8 mouse cellular contexts compared by ENCODE assay signal in genomic region chr14:47367461-47367860, GRCm38 (mm10). TPM values are rescaled to one million over a fixed set of nuclear protein-coding genes. Genes with fewer than 3 reads are reported as not detected.
DNase-seq lines count a peak whose midpoint lies in the region; ATAC-seq lines count a peak whose summit lies in the region.

TSS of gene Lgals3 (plus strand) at chr14:47367751.

- H3K27ac ChIP-seq in forebrain, embryonic 12.5 days: no peak within 1 kb of the TSS
- H3K27ac ChIP-seq in intestine, embryonic 14.5 days (ENCODE audit: low read depth): no peak within 1 kb of the TSS
- H3K27ac ChIP-seq in macrophage: peak within 1 kb of the TSS; percentile 99

- no peak within 1 kb of the TSS for H3K9ac ChIP-seq in forebrain, embryonic 12.5 days
- no peak within 1 kb of the TSS for H3K9ac ChIP-seq in intestine, embryonic 14.5 days (ENCODE audit: low read length)

- H3K9me3 ChIP-seq in forebrain, embryonic 12.5 days: no peaks in the 10 kb centered on the region
- no peaks in the 10 kb centered on the region for H3K9me3 ChIP-seq in intestine, embryonic 14.5 days (ENCODE audit: control insufficient read depth, low read length)

- 43% methylated on average over 9 of the region's 9 CpGs for WGBS in forebrain, embryonic 12.5 days
- WGBS in intestine, embryonic 14.5 days: 36% methylated on average over 9 of the region's 9 CpGs
- 46% methylated on average over 5 of the region's 9 CpGs for WGBS in macrophage (ENCODE audit: missing documents)

- H3K27me3 ChIP-seq in forebrain, embryonic 12.5 days: peaks cover 3% of the 10 kb centered on the region; the same call in 1 of the 2 replicates
- peaks cover 1% of the 10 kb centered on the region; the same call in 1 of the 2 replicates for H3K27me3 ChIP-seq in intestine, embryonic 14.5 days (replicated peaks; ENCODE audit: control insufficient read depth, insufficient read depth, low read length)

- ATAC-seq in forebrain, embryonic 12.5 days (ENCODE audit: low FRiP score): peak; percentile 58; the same call in 1 of the 2 replicates
- ATAC-seq in intestine, embryonic 14.5 days (replicated peaks; ENCODE audit: low FRiP score, low TSS enrichment, low read depth): peak; percentile 67

- H3K4me2 ChIP-seq in forebrain, embryonic 12.5 days: no peak within 1 kb of the TSS
- peak within 1 kb of the TSS; percentile 2; the same call in 1 of the 2 replicates for H3K4me2 ChIP-seq in intestine, embryonic 14.5 days (ENCODE audit: low read length)

- H3K4me3 ChIP-seq in forebrain, embryonic 12.5 days (replicated peaks): no peak within 1 kb of the TSS
- H3K4me3 ChIP-seq in intestine, embryonic 14.5 days (ENCODE audit: low read depth, low read length): no peak within 1 kb of the TSS
- no peak within 1 kb of the TSS for H3K4me3 ChIP-seq in macrophage (ENCODE audit: inconsistent target)

- peaks cover 12% of the 10 kb centered on the region for H3K4me1 ChIP-seq in forebrain, embryonic 12.5 days
- H3K4me1 ChIP-seq in intestine, embryonic 14.5 days (replicated peaks; ENCODE audit: control insufficient read depth, insufficient read depth, low read length): 0 out of 2 replicates have a peak, but pooled peaks cover 2% of the 10 kb centered on the region

- no peaks in the 10 kb centered on the region for H3K36me3 ChIP-seq in forebrain, embryonic 12.5 days (replicated peaks)
- H3K36me3 ChIP-seq in intestine, embryonic 14.5 days (ENCODE audit: control insufficient read depth, insufficient read depth, low read length): no peaks in the 10 kb centered on the region
- H3K36me3 ChIP-seq in macrophage (ENCODE audit: inconsistent target): no peaks in the 10 kb centered on the region

- peaks cover 70% of the 10 kb centered on the region for H3K79me2 ChIP-seq in macrophage (ENCODE audit: inconsistent target)

- peak; percentile 27 for DNase-seq in MN1 (ENCODE audit: low spot score)
- DNase-seq in adrenal gland, postnatal 10 days: peak; percentile 27
- peak; percentile 74 for DNase-seq in intestine, embryonic 14.5 days (ENCODE audit: low spot score)
- peak; percentile 30 to 54 for DNase-seq in left cerebral cortex, adult 8-10 months (ENCODE audit: low spot score in 2 of 2)
- DNase-seq in right cerebral cortex, postnatal 14 days: peak; percentile 44
- no peak for DNase-seq in spleen, postnatal 10 days (ENCODE audit: low spot score in 2 of 2)

RNA-seq across cellular contexts. Expression of gene Lgals3, which starts in this region (rescaled TPM):
- 1 to 10 TPM; 6.9 to 7.0 TPM for total RNA-seq in adrenal gland, postnatal 10 days (2021)
- polyA plus RNA-seq in forebrain, embryonic 12.5 days (2016; fragmentation: Nextera tagmentation; extraction: Ambion mirVana): 0.37 and 0.56 TPM in 2 replicates
- polyA plus RNA-seq in intestine, embryonic 14.5 days (2014; fragmentation: Nextera tagmentation; extraction: Ambion mirVana): 6.6 and 8.5 TPM in 2 replicates
- total RNA-seq in left cerebral cortex, adult 8-10 months (2022): 1 to 10 TPM in 2 of 4 experiments, under 1 TPM in 2; 0.66 to 1.8 (median 0.93) TPM
- 1,000 to 10,000 TPM in 5 of 26 experiments, 100 to 1,000 TPM in 21; 180 to 1,623 (median 610) TPM for total RNA-seq in macrophage (2018; cell fraction: chromatin; rRNA removed)
- 1,000 to 10,000 TPM; 1,563 to 6,453 (median 4,259) TPM for total RNA-seq in macrophage (2018; cell fraction: cytosol; rRNA removed)
- 1,000 to 10,000 TPM in 13 of 26 experiments, 100 to 1,000 TPM in 13; 652 to 1,966 (median 982) TPM for total RNA-seq in macrophage (2018; cell fraction: nucleus; rRNA removed)
- polyA plus RNA-seq in macrophage (2018): 3,973 to 5,612 TPM (median 5,299 TPM) in 3 replicates

Comparison
In these comparisons a context has a peak if more than half of its experiments do, and no peak if none do; other contexts are left out.
1. RNA of gene Lgals3 (polyA plus RNA-seq): 3,973 to 5,612 TPM in macrophage; 6.6 to 8.5 TPM in intestine, embryonic 14.5 days and 0.37 to 0.56 TPM in forebrain, embryonic 12.5 days; every median in the first group is over 100 times any median in the second.
2. Peak in ATAC-seq in forebrain, embryonic 12.5 days; RNA of the gene not detected or under 1 TPM.
3. DNase-seq: peak in MN1 (single experiment), adrenal gland, postnatal 10 days (single experiment), intestine, embryonic 14.5 days (single experiment), left cerebral cortex, adult 8-10 months (2 of 2) and right cerebral cortex, postnatal 14 days (single experiment); none in spleen, postnatal 10 days (0 of 2).